Mouse (Mus musculus): Measurements from ENCODE around the gene Lsm4. TPM values are rescaled to one million over a fixed set of nuclear protein-coding genes. Genes with fewer than 3 reads are reported as not detected.

Gene Lsm4
- polyA plus RNA-seq, 1 experiment from 2014 or later, result 258 TPM

DNA sequence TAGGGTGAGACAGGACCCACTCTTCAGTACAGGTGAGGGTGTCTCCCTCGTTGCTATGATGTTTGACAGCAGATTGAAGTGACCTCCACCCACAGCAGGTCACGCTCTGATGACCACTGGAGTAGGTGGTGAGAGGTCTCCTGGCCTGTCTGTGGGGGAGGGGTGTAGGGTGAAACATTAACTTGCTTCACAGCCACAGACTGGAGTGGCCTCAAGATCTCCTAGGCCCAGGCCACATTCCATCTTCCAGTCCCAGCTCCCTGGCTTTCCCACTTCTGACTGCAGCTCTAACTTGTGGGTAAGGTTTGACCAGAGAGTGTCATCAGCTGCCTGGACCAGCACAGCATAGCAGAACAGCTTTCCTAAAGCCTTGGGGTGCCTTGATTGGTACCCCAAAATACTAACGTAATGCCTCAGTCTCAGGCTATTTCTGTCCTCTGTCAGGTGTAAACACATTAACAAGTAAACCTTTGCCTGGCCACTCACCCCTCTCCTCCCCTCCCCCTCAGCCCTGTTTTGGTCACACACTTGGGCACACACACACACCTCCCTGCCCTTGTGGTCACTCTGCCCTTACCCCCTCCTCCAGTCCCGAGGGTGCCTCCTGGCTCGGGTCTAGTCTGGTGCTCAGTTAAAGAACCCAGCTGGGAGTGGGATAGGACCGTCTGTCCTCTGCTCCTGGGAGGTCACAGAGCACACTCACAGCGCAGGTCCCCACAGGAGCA is 50.6 kb downstream of the Lsm4 start, which contains the start of gene Pde4c:
Gene Pde4c (plus strand): TSS at position 235 of the 725 bp plus-strand sequence.
- H3K4me1 ChIP-seq (ENCODE audit: control insufficient read depth, insufficient read depth, low read length), result no peaks in the 10 kb centered on the region
- H3K4me2 ChIP-seq (ENCODE audit: low read depth, low read length), result no peak within 1 kb of the TSS
- no peak within 1 kb of the TSS for H3K4me3 ChIP-seq (ENCODE audit: low read length)
- H3K9me3 ChIP-seq (replicated peaks; ENCODE audit: control insufficient read depth, low read length), result no peaks in the 10 kb centered on the region
- H3K27ac ChIP-seq (ENCODE audit: low read length), result no peak within 1 kb of the TSS
- H3K9ac ChIP-seq (ENCODE audit: low read length), result no peak within 1 kb of the TSS
- 54% methylated on average over 7 of the region's 7 CpGs for WGBS
- peaks cover 22% of the 10 kb centered on the region for H3K27me3 ChIP-seq (ENCODE audit: control insufficient read depth, insufficient read depth, low read length)
- H3K36me3 ChIP-seq (ENCODE audit: control insufficient read depth, insufficient read depth), result no peaks in the 10 kb centered on the region
- ATAC-seq (replicated peaks; ENCODE audit: extremely low read depth, insufficient read depth, low FRiP score), result no peak

DNA sequence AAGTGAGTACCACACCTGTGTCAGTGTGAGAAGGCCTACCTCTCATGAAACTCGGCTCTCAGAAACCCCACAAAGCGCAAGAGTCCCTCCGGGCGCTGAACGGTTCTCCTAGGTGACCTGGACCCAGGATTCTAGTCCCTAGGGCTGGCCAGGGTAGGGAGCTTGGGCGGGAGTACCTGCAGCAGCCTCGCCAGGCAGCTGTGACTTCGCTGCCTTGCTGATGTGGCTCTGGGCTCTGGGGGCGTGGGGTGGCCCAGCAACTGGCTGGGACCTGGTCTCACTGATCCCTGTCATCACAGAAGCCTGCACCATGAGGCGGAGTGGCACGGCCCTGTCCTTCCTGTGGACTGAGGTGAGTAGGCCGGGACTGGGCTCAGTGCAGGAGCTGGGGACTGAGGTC is 51.2 kb downstream of the Lsm4 start:
- Histone ChIP-seq H3K27ac (ENCODE audit: low read length) (no peak overlapping the region), H3K4me3 (ENCODE audit: low read length) (no peak overlapping the region), H3K4me1 (ENCODE audit: control insufficient read depth, insufficient read depth, low read length) (no peaks in the 10 kb centered on the region), H3K9ac (ENCODE audit: low read length) (no peak overlapping the region), H3K27me3 (ENCODE audit: control insufficient read depth, insufficient read depth, low read length) (peaks cover 27% of the 10 kb centered on the region), H3K9me3 (replicated peaks; ENCODE audit: control insufficient read depth, low read length) (no peaks in the 10 kb centered on the region), H3K4me2 (ENCODE audit: low read depth, low read length) (no peak overlapping the region), H3K36me3 (ENCODE audit: control insufficient read depth, insufficient read depth) (no peaks in the 10 kb centered on the region)
- 70% methylated on average over 12 of the region's 12 CpGs for WGBS
- no peak for ATAC-seq (replicated peaks; ENCODE audit: extremely low read depth, insufficient read depth, low FRiP score)

DNA sequence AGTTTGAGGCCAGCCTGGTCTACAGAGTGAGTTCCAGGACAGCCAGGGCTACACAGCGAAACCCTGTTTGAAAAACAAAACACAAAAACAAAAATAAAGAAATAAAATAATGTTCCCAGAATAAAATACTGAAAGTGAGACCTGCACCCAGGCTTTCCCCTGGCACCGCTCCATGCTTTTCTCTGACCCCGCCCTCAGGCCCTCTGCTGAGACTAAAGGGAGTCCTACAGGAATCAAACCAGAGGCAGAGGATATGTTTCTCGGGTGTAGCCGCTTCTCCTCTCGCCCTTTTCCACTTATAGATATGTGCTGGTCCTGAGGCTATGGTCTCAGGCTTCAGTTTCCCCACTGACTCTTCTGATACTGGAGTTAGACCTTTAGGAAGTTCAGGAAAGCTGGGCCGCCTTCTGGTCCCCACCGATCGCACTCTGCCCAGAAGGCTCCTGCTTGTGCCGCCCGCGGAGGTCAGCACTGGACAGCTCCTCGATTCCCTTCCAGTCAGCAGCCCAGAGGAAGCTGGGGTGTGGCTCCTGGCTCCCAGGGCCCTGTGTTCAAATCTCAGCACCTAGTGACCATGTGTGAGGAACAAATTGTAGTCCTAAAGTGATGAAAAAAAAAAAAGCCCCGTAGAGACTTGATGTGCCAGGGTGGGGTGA is 52.9 kb downstream of the Lsm4 start:
- Histone ChIP-seq H3K27ac (ENCODE audit: low read length) (no peak overlapping the region), H3K9ac (ENCODE audit: low read length) (no peak overlapping the region), H3K4me3 (ENCODE audit: low read length) (no peak overlapping the region), H3K4me2 (ENCODE audit: low read depth, low read length) (no peak overlapping the region), H3K9me3 (replicated peaks; ENCODE audit: control insufficient read depth, low read length) (no peaks in the 10 kb centered on the region), H3K36me3 (ENCODE audit: control insufficient read depth, insufficient read depth) (no peaks in the 10 kb centered on the region), H3K27me3 (ENCODE audit: control insufficient read depth, insufficient read depth, low read length) (peaks cover 40% of the 10 kb centered on the region), H3K4me1 (ENCODE audit: control insufficient read depth, insufficient read depth, low read length) (no peaks in the 10 kb centered on the region)
- WGBS, result 20% methylated on average over 14 of the region's 14 CpGs
- ATAC-seq (replicated peaks; ENCODE audit: extremely low read depth, insufficient read depth, low FRiP score), result no peak

DNA sequence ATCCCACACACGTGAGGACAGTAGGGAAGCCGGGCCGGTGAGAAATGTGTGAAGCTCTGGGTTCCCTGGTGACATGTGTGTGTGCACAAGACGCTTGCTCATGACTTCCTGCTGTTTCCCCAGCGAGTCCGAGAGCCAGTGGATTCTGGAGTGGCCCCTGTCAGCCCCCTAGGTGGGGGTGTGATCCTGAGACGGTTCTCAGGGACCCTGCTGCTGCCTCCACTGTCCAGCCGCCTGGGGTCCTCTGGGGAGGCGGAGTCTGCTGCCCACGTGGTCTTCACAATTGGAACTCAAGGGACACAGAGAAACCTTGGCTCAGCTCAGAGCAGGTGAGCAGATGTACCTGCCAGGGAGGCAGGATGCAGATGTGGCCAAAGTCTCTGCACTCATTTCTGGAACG is 53.7 kb downstream of the Lsm4 start:
- WGBS, result 40% methylated on average over 11 of the region's 11 CpGs
- no peak overlapping the region for H3K27ac ChIP-seq (ENCODE audit: low read length)

More for the DNA sequence above, 53.7 kb downstream of the Lsm4 start:
- peaks cover 45% of the 10 kb centered on the region for H3K27me3 ChIP-seq (ENCODE audit: control insufficient read depth, insufficient read depth, low read length)
- no peaks in the 10 kb centered on the region for H3K4me1 ChIP-seq (ENCODE audit: control insufficient read depth, insufficient read depth, low read length)
- ATAC-seq (replicated peaks; ENCODE audit: extremely low read depth, insufficient read depth, low FRiP score), result no peak
- H3K9me3 ChIP-seq (replicated peaks; ENCODE audit: control insufficient read depth, low read length), result no peaks in the 10 kb centered on the region
- H3K9ac ChIP-seq (ENCODE audit: low read length), result no peak overlapping the region
- H3K36me3 ChIP-seq (ENCODE audit: control insufficient read depth, insufficient read depth), result no peaks in the 10 kb centered on the region
- H3K4me2 ChIP-seq (ENCODE audit: low read depth, low read length), result no peak overlapping the region
- H3K4me3 ChIP-seq (ENCODE audit: low read length), result no peak overlapping the region

Other genes starting within 250 kb of the Lsm4 start
- gene Crtc1, start 233.7 kb upstream of the Lsm4 start, polyA plus RNA-seq (2015; fragmentation: Nextera tagmentation; extraction: Ambion mirVana), result 10.2 and 10.7 TPM in 2 replicates
- gene Klhl26, start 196.3 kb upstream of the Lsm4 start, polyA plus RNA-seq (2015; fragmentation: Nextera tagmentation; extraction: Ambion mirVana), result 9.9 and 12.4 TPM in 2 replicates
- gene Tmem59l, start 185.9 kb upstream of the Lsm4 start, polyA plus RNA-seq (2015; fragmentation: Nextera tagmentation; extraction: Ambion mirVana), result 0.13 and 0.41 TPM in 2 replicates
- 3.2 and 17.8 TPM in 2 replicates for gene Crlf1, start 180.1 kb upstream of the Lsm4 start, polyA plus RNA-seq (2015; fragmentation: Nextera tagmentation; extraction: Ambion mirVana)
- gene Rex1bd, start 166.5 kb upstream of the Lsm4 start, polyA plus RNA-seq (2015; fragmentation: Nextera tagmentation; extraction: Ambion mirVana), result 122 and 129 TPM in 2 replicates
- 691 and 770 TPM in 2 replicates for gene Uba52, start 162.4 kb upstream of the Lsm4 start, polyA plus RNA-seq (2015; fragmentation: Nextera tagmentation; extraction: Ambion mirVana)
- gene Fkbp8, start 145.5 kb upstream of the Lsm4 start, polyA plus RNA-seq (2015; fragmentation: Nextera tagmentation; extraction: Ambion mirVana), result 273 and 275 TPM in 2 replicates
- gene Kxd1, start 145.3 kb upstream of the Lsm4 start, polyA plus RNA-seq (2015; fragmentation: Nextera tagmentation; extraction: Ambion mirVana), result 74.4 and 77.6 TPM in 2 replicates
- gene Ell, start 133.8 kb upstream of the Lsm4 start, polyA plus RNA-seq (2015; fragmentation: Nextera tagmentation; extraction: Ambion mirVana), result 14.0 and 15.4 TPM in 2 replicates
- 111 and 117 TPM in 2 replicates for gene Isyna1, start 78.9 kb upstream of the Lsm4 start, polyA plus RNA-seq (2015; fragmentation: Nextera tagmentation; extraction: Ambion mirVana)
- gene Ssbp4, start 64.4 kb upstream of the Lsm4 start, polyA plus RNA-seq (2015; fragmentation: Nextera tagmentation; extraction: Ambion mirVana), result 68.4 and 69.5 TPM in 2 replicates
- 1.8 and 2.3 TPM in 2 replicates for gene Lrrc25, start 57.1 kb upstream of the Lsm4 start, polyA plus RNA-seq (2015; fragmentation: Nextera tagmentation; extraction: Ambion mirVana)
- 1.2 and 1.6 TPM in 2 replicates for gene Gdf15, start 40.8 kb upstream of the Lsm4 start, polyA plus RNA-seq (2015; fragmentation: Nextera tagmentation; extraction: Ambion mirVana)
- gene Pgpep1, start 12.9 kb upstream of the Lsm4 start, polyA plus RNA-seq (2015; fragmentation: Nextera tagmentation; extraction: Ambion mirVana), result 35.5 and 36.7 TPM in 2 replicates
- gene Jund, start 25.7 kb downstream of the Lsm4 start, polyA plus RNA-seq (2015; fragmentation: Nextera tagmentation; extraction: Ambion mirVana), result 58.7 and 59.3 TPM in 2 replicates
- gene Iqcn, start 30.2 kb downstream of the Lsm4 start, polyA plus RNA-seq (2015; fragmentation: Nextera tagmentation; extraction: Ambion mirVana), result 0.05 TPM in 1 of 2 replicates, not detected in the other
- gene Gm3336, start 45.3 kb downstream of the Lsm4 start, polyA plus RNA-seq (2015; fragmentation: Nextera tagmentation; extraction: Ambion mirVana), result not detected in 2 replicates
- 0.38 and 0.55 TPM in 2 replicates for gene Pde4c, start 50.5 kb downstream of the Lsm4 start, polyA plus RNA-seq (2015; fragmentation: Nextera tagmentation; extraction: Ambion mirVana)
- 29.1 and 30.0 TPM in 2 replicates for gene Rab3a, start 81.4 kb downstream of the Lsm4 start, polyA plus RNA-seq (2015; fragmentation: Nextera tagmentation; extraction: Ambion mirVana)
- 44.0 and 50.5 TPM in 2 replicates for gene Mpv17l2, start 87.7 kb downstream of the Lsm4 start, polyA plus RNA-seq (2015; fragmentation: Nextera tagmentation; extraction: Ambion mirVana)
- gene Pik3r2, start 103.5 kb downstream of the Lsm4 start, polyA plus RNA-seq (2015; fragmentation: Nextera tagmentation; extraction: Ambion mirVana), result 42.1 and 43.3 TPM in 2 replicates
- gene Mast3, start 131.8 kb downstream of the Lsm4 start, polyA plus RNA-seq (2015; fragmentation: Nextera tagmentation; extraction: Ambion mirVana), result 7.3 and 9.3 TPM in 2 replicates
- gene Il12rb1, start 135.2 kb downstream of the Lsm4 start, polyA plus RNA-seq (2015; fragmentation: Nextera tagmentation; extraction: Ambion mirVana), result 0.77 and 1.6 TPM in 2 replicates
- gene Arrdc2, start 166.5 kb downstream of the Lsm4 start, polyA plus RNA-seq (2015; fragmentation: Nextera tagmentation; extraction: Ambion mirVana), result 3.7 and 3.8 TPM in 2 replicates
- gene Kcnn1, start 190.0 kb downstream of the Lsm4 start, polyA plus RNA-seq (2015; fragmentation: Nextera tagmentation; extraction: Ambion mirVana), result 4.1 and 4.2 TPM in 2 replicates
- gene Ccdc124, start 200.7 kb downstream of the Lsm4 start, polyA plus RNA-seq (2015; fragmentation: Nextera tagmentation; extraction: Ambion mirVana), result 82.3 and 91.8 TPM in 2 replicates
- 0.31 and 0.43 TPM in 2 replicates for gene Slc5a5, start 219.5 kb downstream of the Lsm4 start, polyA plus RNA-seq (2015; fragmentation: Nextera tagmentation; extraction: Ambion mirVana)
- 2,334 and 2,733 TPM in 2 replicates for gene Rpl18a, start 224.2 kb downstream of the Lsm4 start, polyA plus RNA-seq (2015; fragmentation: Nextera tagmentation; extraction: Ambion mirVana)
- gene Map1s, start 232.7 kb downstream of the Lsm4 start, polyA plus RNA-seq (2015; fragmentation: Nextera tagmentation; extraction: Ambion mirVana), result 36.9 and 38.1 TPM in 2 replicates

Measured in heart, embryonic 16.5 days (tissue).